Mouse (Mus musculus) fibroblast of lung, adult 2 months (primary cell): ENCODE data around the gene Ak8.
A peak's percentile ranks its signal among the peaks of the same experiment; 100 is the strongest.

ENCODE experiments used
- DNase-seq: peaks from one replicate; pipeline ENCODE4 v3.0.0-alpha.2; 2011; ENCODE audit warnings: low read depth

The Ak8 gene

DNA sequence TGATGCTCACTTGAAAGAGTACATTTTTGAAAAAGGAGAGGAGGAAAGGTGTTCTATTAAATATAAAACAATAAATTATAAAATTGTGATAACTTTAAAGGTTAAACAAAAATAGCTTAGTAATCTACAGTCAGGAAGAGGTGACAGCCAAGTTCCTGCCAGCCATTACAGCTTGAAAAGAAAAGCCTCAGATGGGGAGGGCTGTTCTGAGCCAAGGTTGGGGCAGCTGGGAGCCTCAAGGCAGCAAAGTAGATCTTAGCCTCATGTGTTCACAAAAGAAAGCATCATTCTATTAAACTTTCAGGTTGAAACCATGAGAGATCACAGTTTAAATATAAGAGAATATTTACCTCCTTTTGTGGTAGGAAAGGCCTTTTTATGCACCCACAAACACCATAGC is 30.7 kb downstream of the Ak8 start:
- DNase-seq = no peak

DNA sequence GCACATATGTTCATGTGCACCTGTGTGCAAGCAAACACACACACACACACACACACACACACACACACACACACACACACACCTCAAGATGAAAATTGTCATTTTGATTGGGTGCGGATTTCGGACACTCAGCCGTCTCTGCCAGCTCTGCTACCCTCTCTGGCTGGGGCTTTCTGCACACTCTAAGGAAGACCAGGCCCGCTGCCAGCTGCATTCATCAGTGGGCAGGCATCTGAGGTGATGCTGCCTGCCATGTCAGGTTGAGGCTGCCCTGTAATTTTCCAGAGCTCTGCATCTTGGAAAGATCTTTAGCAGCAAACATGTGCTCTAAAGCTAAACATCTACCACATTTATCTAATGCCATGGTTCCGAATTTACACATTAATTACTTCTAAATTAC is 37.1 kb downstream of the Ak8 start:
- no peak for DNase-seq

DNA sequence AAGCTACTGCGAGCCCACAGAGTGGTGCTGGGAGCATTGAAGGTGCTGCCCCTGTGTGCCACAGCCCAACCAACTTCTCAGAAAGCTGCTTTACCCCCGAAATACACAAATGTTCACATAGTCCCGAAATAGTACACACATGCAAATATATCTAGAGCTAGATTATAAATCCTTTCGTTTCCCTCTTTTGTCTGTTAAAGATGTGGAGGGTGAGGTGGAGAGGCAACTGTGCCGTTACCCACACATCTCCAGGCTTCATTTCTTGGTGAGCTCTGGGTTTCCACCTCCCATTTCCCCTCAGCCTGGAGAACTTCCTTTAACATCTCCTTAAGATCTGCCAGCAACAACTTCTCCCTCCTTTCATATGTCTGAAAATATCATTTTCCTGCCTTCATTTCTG is 40.2 kb downstream of the Ak8 start:
- DNase-seq = no peak

DNA sequence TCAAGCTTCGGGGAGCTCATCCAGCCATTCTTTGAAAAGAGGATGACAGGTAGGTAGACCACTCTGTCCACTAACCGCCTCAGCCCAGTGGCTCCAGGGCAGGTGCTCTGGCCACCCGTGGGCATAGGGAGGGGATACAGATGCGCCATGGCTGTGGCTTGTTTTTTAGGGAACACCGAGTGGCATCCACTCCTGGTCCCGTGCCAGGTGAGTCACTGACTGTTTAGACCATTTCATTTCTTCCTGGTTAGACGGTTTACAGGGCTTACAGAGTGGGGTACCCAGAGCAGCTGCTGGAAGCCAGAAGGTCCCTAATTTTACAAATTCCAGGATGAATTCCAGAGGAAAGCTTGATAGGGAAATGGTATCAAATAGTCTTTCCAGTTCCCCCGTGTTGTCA is 42.7 kb downstream of the Ak8 start:
- no peak for DNase-seq

DNA sequence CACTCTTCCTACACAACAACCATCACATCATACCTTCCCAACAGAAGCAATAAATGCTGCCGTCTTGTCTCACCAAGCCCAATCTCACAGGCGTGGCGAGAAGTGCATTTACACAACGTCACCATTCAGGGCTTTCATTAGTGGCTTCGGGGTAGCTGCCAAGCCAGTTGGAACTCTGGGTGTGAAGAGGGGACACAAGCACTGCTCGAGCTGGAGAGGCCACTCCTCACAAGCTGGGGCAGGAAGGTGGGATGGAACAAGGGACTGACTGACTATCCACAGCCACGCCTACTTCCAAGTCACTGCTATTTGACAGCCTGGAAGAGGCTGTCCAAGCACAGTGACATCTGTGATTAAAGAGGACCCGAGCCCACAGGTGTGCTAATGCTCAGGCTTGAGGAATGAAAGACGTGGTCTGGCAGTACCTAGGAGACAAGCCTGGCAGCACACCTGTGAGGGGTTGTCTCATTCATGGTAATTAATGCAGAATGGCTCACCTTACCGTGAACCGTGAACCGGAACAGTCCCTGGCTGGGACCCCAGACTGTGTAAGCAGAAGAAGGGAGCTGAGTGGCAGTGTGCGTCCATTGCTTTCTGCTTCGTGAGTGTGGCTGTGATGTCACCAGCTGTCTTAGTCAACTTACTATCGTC is 46.8 kb downstream of the Ak8 start:
- no peak for DNase-seq

DNA sequence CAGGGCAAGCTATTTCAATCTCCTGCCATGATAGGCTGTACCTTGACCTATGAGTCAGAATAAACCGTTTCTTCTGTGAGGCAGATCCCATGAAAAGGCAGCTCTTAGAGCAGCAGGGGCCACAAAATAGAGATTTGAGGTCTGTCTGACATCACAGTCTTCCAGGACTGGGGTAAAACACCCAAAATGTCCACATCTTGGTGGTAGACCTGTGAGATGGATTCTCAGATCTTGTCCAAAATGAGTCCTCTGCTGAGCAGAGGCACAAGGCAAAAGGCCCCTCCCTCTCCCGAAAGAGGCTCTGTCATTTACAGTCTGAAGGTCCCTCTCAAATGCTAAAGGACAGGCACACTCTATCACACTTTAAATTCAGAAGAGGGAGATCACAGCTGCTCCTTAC is 47.7 kb downstream of the Ak8 start:
- DNase-seq = no peak

DNA sequence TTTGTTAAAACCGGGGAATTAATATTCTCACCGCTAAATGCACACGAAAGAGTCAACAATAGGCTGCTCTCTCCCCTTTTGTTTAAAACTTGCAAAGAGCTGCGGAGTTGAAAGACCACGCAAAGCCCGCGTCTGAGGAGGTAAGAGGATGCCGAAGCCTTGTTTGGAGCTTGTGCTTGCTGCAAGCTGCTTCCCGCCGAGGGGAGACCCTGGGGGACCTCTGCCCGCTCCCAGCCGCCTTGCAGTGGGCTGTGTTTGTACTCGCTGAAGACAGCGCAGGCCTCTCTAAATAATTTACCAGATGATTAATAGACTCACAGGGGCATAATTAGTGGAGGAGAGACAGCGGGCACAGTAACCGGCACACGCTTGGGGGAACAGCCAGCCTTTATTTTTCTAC is 51.2 kb downstream of the Ak8 start:
- DNase-seq = no peak

DNA sequence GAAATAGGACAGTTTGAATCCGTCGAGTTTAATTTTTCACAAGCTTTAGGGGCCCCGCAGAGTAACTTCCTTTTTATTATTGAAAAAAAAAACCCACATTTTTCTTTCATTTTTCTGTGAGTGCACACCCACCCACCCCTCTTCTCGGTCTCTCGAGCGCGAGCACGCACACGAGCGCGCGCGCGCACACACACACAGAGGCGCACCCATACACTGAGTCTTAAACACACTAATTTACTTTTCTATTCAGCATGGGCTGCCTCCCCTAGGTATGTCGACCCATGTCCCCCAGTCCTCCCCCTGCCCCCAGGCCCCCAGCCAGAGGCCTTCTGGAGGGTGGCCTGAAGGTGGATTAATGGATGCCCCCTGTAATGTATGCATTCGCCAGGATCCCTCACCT is 51.7 kb downstream of the Ak8 start:
- no peak for DNase-seq

DNA sequence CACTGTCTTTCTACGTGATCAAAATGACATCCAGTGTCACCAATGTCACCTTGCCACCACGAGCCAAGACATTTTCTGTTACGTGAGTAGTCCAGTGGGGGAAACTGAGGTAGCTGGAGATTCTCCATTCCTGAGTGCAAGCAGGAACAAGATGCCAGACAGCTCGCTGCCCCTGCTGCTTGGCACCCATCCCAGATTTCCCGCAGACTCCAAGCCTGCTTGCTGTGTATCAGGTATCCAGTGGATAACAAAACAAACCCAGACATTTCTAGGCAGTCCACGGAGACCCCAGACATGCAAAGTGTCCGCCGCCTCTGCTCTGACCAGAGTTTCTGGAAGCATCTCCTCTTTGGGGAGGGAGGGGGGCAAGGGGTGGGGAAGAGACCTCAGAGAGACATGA is 52.4 kb downstream of the Ak8 start:
- no peak for DNase-seq

DNA sequence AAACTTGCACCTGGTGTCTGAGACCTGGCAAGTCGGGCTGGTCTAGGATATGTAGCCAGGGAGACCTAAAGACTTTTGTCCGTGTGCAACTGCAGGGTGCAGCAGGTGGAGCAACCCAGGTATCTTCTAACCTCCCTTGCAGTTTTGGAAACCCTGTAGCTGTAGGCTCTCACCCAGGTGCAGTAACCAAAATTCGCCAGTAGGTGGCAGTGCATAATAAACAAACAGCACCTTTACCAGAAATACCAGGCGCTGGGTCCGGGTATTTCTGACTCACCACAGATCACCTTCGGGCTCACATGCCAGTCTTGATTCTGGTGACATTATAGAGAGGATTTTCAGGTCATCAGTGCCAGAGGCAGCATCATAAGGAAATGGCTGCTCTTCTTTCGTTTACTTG is 55.5 kb downstream of the Ak8 start:
- peak; percentile 36 for DNase-seq

DNA sequence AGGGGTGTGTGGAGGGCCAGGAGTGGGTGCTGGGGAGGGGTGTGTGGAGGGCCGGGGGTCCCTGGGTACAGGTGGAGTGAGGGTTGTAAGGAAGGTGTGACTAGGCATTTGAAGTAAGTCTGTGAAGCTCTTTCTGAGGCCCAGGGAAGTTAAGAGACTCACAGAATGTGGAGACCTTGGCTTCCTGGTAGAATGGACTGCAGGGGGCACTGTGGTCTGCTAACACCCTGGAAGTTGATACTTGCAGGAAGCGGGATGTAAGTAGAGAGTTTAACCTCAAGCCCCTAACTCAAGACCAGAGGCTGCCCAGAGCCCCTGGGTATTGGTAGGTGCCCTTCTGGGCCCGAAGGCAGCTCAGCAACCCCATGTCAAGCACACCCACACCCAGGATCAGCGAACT is 56.2 kb downstream of the Ak8 start:
- peak; percentile 36 for DNase-seq

DNA sequence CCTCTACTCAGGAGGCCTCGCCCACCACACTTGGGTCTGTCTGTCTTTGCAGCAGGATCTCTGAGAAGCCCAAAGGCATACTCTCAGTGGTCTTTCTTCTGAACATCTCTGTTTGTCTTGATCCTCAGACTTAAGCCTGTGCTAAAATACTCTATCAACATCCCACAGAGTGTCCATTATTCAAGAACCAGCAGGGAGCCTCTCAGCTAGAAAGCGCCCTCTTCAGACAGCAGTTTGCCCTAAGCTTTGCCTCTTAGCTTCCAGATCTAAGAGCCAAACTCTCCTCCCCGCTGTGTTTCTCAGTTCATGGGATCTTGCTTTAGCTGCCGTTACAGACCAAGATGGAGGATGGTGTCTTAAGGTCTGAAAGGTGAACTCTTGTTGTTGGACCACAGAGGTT is 59.5 kb downstream of the Ak8 start:
- no peak for DNase-seq

DNA sequence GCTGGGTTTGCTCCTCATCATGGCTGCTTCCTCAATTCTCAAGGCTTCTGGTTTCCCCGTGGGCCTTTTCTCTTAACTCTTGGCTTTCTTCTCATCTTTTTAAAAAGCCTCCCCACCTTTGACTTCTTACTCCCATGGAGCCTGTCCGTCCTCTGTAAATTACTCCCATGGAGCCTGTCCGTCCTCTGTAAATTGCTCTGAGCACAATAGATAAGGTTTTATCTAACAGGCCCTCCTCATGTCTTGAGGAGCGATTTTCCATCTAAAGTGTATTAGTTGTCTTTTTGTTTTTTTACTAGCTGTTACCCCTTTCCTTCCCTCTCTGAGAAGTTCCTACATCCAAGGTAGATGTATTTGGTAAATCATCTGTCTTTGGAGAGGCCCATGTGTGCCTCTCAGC is 66.6 kb downstream of the Ak8 start:
- no peak for DNase-seq

DNA sequence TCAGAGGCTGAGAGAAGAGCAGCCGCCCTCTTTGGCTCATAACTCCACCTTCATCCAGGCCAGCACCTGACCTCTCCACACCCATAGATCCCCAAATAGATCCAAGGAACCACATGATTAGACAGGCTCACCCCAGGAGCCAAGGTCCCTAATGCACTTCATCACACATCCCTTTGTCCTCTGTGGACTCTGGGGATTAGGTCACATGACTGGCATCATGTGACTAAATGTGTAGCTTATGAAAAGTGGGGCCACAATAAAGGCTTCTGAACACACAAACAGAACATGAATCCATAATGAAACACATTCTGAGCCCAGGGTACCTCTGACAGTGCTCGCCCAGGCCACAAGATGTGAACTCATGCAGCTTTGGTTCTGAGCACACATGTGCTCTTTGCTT is 67.1 kb downstream of the Ak8 start:
- no peak for DNase-seq

DNA sequence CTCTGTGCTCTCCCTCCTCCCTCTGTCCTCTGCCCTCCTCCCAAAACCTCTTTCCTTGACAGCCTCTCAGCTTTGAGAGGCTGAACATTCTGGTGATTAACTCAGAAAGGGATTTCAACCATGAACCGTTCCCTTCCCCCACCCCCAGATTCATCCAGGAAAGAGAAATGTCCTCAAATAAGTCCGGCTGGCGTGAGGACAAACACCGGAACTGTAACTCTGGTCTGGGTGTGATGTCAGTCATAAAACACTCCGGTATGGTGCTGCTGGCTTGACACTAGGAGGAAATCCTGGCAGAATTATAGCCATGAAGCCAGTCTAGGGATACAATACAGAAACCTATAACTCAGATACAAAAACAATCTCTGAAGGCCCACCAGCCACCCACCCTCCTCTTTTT is 70.7 kb downstream of the Ak8 start:
- no peak for DNase-seq

DNA sequence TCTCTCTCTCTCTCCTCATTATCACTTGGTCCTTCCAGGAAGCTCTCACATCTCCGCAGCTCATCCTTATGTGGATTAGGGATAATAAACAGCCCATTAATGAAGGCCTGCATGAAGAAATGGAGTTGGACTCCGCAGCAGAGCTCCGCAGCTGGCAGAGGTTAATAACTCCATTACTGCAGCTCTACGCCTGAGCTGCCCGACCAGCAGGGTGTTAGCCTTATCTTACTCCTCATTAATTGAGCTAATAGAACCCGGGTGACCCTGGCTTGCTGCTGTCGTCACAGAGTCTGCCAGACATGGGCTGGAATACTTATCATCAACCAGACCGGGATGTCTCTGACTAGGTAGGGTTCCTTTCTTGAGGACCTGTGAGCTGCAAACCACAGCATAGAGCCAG is 74.1 kb downstream of the Ak8 start:
- DNase-seq = no peak

DNA sequence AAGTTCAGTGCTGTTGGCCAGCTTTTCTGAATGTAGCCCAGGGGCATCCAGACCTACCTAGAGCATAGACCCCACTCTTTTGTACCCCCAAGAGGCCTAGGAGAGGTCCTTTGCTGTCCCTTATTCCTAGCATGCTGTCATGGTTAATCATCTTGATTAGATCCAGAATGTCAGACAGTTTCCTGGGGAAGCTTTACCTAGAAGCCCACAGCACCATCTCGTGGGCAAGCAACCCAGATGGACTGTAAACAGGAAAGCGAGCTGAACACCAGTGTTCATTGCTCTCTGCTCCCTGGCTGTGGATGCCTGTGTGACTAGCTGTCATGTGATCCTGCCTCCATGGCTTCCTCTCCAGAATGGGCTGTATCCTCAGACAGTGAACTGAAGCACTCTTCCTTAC is 76.8 kb downstream of the Ak8 start:
- no peak for DNase-seq

DNA sequence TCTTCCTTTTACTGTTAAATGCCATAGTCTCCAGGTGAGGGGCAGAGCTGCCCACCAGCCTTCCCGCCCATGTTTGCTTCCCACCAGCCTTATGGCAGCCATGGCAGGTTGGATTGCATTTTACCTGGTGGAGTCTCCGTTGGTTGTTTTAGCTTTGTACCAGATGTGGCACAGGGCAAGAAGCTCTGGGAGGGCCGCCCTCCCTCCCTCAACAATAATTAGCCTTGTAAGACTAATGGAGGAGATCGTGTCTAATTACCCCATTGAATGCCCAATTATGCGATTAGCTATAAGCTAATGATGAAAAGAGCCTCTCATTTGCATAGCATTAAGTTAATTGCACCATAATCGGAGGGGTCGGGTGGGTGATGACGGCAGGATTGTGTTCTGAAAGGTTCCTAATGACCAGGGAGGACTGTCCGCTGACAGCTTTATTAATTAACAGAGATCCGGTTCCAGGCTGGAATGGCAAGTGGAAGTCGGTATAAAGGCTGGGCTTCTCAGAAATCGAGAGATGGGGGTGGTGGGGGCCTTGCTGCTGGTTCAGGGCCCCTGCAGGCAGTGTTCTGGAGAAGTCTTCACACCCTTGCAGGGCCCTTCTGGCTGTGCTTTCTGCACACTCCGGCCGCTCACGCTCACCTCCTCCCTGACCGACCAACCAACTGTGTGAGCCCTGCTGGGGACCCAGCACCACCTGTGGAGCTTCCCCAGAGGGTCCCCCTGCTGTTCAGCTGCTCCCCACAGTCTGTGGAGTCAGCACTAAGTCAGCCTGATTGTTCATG is 80.2 kb downstream of the Ak8 start:
- no peak for DNase-seq

DNA sequence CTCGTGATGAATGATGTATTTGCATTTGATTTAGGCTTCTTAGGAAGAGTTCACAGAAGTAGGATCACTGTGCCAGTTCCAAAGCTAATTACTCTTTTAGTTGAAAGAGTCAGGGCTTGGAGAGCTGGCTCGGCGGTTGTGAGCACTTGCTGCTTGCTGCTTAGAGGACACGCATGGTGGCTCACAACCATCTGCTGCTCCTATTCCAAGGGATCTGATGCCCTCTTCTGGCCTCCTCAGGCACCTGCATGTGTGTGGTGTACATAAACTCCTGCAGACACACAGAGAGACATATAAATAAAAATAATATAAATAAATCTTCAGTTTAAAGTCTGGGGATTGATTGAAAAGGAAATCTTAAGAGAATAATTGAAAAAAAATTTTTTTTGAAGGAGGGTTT is 81.3 kb downstream of the Ak8 start:
- DNase-seq = no peak

DNA sequence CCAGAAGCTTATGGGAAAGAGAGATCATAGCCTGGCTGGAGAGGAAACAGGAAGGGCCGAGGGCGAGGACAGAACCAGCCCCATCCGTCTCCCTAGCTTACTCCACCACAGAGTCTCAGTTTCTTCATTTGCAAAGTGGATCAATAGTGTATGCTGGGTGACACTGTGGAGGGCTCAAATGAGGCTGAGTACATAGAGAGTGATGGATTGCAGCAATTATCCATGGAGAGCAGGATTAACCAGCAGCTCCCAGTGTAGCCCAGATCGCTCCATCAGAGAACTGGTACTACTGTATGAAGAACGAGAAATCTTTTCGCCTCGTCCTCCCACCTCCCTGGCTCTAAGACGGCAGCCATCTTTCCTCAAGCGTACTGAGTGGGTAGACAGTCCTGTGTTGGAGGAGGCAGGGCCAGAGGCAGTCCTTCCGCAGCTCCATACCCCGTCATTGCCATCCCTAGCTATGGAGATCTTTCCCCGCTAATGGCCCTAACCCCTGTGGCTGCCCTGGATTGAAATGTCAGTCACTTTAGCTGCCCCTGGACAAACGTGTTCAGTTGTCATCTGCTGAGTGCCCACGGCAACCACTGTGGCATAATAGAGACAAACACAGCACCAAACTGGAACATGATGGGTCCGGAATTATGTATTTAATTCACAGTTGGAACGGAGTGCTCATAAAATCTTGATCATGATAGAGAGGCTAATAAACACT is 86.5 kb downstream of the Ak8 start:
- DNase-seq = no peak

DNA sequence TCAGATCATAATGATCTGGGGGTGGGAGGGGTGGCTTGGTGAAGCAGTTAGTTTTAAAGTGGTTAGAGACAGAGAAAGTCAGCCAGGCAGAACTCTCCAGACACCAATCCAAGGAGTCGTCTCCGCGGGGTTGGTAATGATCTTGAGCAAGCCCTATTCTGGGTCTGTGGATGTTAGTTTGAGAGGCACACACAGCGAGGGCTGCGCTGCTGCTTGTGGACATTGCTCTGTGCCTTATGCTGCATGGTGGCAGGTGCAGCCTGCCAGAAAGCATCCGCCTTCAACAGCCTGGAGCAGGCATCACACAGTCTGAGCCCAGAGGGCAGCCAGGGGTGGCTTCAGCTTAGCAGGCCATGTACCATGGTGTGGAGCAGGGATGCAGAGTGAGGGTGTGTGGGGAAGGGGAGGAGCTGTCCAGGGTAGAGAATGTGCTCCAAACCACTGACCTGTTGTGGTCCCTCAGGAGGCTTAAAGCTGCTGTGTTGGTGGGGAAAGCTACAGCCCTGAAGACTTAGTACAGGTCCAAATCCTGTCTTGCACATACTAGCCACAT is 87.2 kb downstream of the Ak8 start:
- DNase-seq = no peak

DNA sequence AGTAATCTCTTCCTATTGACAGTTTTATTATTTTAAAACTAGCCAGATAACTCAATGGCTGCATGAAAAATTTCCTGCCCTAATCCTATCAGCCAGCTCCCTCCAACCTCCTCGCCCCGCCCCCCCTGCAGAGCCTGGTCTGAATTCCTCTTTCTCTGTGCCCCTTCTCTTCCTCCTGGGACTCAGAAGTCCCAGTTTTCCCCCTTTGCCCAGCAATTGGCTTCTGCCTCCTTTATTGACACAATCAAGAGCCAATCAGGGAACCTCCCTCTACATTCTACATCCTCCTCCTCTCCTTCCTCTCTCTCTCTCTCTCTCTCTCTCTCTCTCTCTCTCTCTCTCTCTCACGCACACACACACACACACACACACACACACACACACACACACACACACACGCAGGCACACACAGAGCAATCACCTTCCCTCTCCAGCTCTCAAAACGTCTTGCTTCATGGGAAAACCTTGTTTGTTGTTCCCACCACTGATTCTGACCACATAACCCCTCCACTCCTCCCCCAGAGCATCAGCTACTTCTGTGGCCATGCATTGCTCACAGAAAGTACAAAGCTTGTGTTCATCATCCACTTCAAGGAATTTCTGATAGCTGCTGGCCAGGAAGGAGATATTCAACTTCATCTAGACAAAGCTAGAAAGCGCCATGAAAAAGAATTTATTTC is 93.1 kb downstream of the Ak8 start:
- DNase-seq = no peak

DNA sequence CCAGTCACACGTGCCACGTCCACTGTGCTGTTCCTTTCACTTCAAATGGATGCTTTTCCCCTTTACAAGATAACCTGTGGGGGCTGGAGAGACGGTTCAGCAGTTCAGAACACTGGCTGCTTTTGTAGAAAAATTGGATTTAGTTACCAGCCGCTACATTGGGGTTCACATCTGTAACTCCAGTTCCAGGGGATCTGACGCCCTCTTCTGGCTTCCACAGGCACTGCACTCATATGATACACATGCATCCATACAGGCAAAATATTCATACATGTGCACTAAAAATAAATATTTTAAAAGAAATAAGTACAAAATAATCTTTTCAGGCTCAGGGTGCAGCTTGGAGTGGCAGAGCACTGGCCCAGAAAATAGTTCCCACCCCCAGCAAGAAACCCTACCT is 94.7 kb downstream of the Ak8 start:
- no peak for DNase-seq
